Mouse (Mus musculus) heart, embryonic 14.5 days (tissue): ENCODE data around the gene Clcnkb. TPM values are rescaled to one million over a fixed set of nuclear protein-coding genes. Genes with fewer than 3 reads are reported as not detected.
A peak's percentile ranks its signal among the peaks of the same experiment; 100 is the strongest.

Experiments
- ATAC-seq: fragments of 200-750 bp; cut with Nextera tagmentation; 2 replicates; pipeline ENCODE4 v1.8.0; 2017; ENCODE audit warnings: low read depth, moderate TSS enrichment; ENCODE audit not compliant: insufficient number of reproducible peaks, insufficient read depth, low FRiP score
- H3K27ac ChIP-seq, 2 experiments: fragments of 200-500 bp in 1 of 2; fragments of 300-500 bp in 1 of 2; sonication (generic) in 1 of 2; replicated peaks in 1 of 2; 2 replicates each; pipeline ENCODE4 v1.5.1; 2012 to 2014; ENCODE audit warnings: low read depth in 2 of 2, low read length in 2 of 2, control low read depth in 1 of 2, mild to moderate bottlenecking in 1 of 2, mixed read lengths in 1 of 2; ENCODE audit not compliant: control insufficient read depth in 1 of 2, insufficient read depth in 1 of 2
- H3K27me3 ChIP-seq: fragments of 300-500 bp; sonication (generic); 2 replicates; pipeline ENCODE4 v1.6.1; 2014; ENCODE audit warnings: mild to moderate bottlenecking, low read length, control low read depth; ENCODE audit not compliant: control insufficient read depth, insufficient read depth
- H3K36me3 ChIP-seq: fragments of 300-500 bp; sonication (generic); 2 replicates; pipeline ENCODE4 v1.6.1; 2014; ENCODE audit warnings: mild to moderate bottlenecking, control low read depth, low read length, mixed read lengths; ENCODE audit not compliant: control insufficient read depth, insufficient read depth
- H3K4me1 ChIP-seq, 2 experiments: fragments of 200-500 bp in 1 of 2; fragments of 300-500 bp in 1 of 2; sonication (generic) in 1 of 2; 2 replicates each; pipeline ENCODE4 v1.6.1; 2012 to 2014; ENCODE audit warnings: low read length in 2 of 2, control low read depth in 1 of 2, mixed read lengths in 1 of 2; ENCODE audit not compliant: control insufficient read depth in 2 of 2, insufficient read depth in 2 of 2
- H3K4me2 ChIP-seq: fragments of 300-500 bp; sonication (generic); 2 replicates; pipeline ENCODE4 v1.6.1; 2014; ENCODE audit warnings: mild to moderate bottlenecking, low read length
- H3K4me3 ChIP-seq, 2 experiments: fragments of 200-500 bp in 1 of 2; fragments of 300-500 bp in 1 of 2; sonication (generic) in 1 of 2; 2 replicates each; pipeline ENCODE4 v1.5.1; 2012 to 2014; ENCODE audit warnings: low read length in 2 of 2, mild to moderate bottlenecking in 2 of 2, control low read depth in 1 of 2, low read depth in 1 of 2, moderate library complexity in 1 of 2; ENCODE audit not compliant: control insufficient read depth in 1 of 2, insufficient read depth in 1 of 2
- H3K9ac ChIP-seq: fragments of 300-500 bp; sonication (generic); 2 replicates; pipeline ENCODE4 v1.6.1; 2014; ENCODE audit warnings: mild to moderate bottlenecking, low read length
- H3K9me3 ChIP-seq: fragments of 300-500 bp; sonication (generic); 2 replicates; pipeline ENCODE4 v1.6.1; 2016; ENCODE audit warnings: low read length, control low read depth; ENCODE audit not compliant: control insufficient read depth
- WGBS: fragments of 180-500 bp; shearing (Covaris S2); extraction: QIAGEN DNeasy Blood & Tissue Kit; methylation state at CpG from one replicate; pipeline ENCODE4 v1.1.7; 2014; 5-methylcytosine and 5-hydroxymethylcytosine counted together
- polyA plus RNA-seq: library from polyadenylated mRNA; unstranded; fragments of >200 nt; fragmentation: Nextera tagmentation; extraction: Ambion mirVana; gene quantifications from 2 replicates; pipeline ENCODE4 v1.2.1, GENCODE M21; 2014

The Clcnkb gene
- polyA plus RNA-seq, 1 experiment from 2014 or later, result 1.1 TPM

DNA sequence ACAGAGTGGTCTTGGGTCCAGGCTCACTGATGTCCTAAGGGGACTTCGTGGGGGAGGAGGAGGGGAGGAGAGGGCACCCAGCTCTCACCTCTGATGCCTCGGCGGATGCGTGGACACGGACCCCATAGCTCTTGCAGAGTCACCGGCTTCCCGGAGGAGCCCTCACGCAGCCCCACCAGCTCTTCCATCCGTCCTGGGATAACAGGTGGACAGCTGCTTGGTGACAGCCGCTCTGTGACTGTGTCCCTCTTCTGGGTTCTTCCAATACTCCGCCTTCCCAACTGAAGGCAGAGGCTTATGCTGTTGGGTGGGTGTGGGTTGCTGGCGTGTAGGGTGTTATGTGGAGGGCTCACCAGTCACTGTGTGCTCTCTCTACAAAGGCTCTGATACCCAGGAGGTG is 18.0 kb downstream of the Clcnkb start:
- Histone ChIP-seq H3K36me3 (no peaks in the 10 kb centered on the region), H3K4me3 (no peak overlapping the region), H3K9ac (no peak overlapping the region; the same call in 1 of the 2 replicates), H3K4me2 (no peak overlapping the region), H3K27me3 (no peaks in the 10 kb centered on the region; the same call in 1 of the 2 replicates), H3K27ac (no peak overlapping the region), H3K4me1 (peaks cover 0 to 3% of the 10 kb centered on the region in 2 experiments; a peak in 1 of 4 replicates), H3K9me3 (no peaks in the 10 kb centered on the region)
- ATAC-seq, result no peak
- 66% methylated on average over 11 of the region's 12 CpGs for WGBS

- H3K9ac ChIP-seq, result no peak overlapping the region
These were observed 21.1 kb downstream of the Clcnkb start for GRCm38 (mm10) chr4:141394751-141395150.

GRCm38 (mm10) chr4:141391293-141391692 is 24.5 kb downstream of the Clcnkb start:
- Histone ChIP-seq H3K36me3 (no peaks in the 10 kb centered on the region), H3K9ac (no peak overlapping the region), H3K4me2 (no peak overlapping the region), H3K27ac (no peak overlapping the region), H3K4me3 (no peak overlapping the region), H3K27me3 (no peaks in the 10 kb centered on the region; the same call in 1 of the 2 replicates), H3K4me1 (peaks cover 0 to 3% of the 10 kb centered on the region in 2 experiments; a peak in 1 of 4 replicates), H3K9me3 (no peaks in the 10 kb centered on the region)
- no peak for ATAC-seq
- 75% methylated on average over 12 of the region's 12 CpGs for whole genome bisulfite sequencing

More at GRCm38 (mm10) chr4:141394751-141395150, 21.1 kb downstream of the Clcnkb start:
- Histone ChIP-seq H3K9me3 (no peaks in the 10 kb centered on the region), H3K27me3 (no peaks in the 10 kb centered on the region; the same call in 1 of the 2 replicates), H3K4me1 (peaks cover 0 to 3% of the 10 kb centered on the region in 2 experiments; a peak in 1 of 4 replicates), H3K4me3 (peak overlapping the region; percentile 6 to 9; a peak in 1 of 4 replicates), H3K36me3 (no peaks in the 10 kb centered on the region), H3K27ac (no peak overlapping the region), H3K4me2 (peak overlapping the region; percentile 49)
- no peak for ATAC-seq
- WGBS, result 12% methylated on average over 16 of the region's 16 CpGs

DNA sequence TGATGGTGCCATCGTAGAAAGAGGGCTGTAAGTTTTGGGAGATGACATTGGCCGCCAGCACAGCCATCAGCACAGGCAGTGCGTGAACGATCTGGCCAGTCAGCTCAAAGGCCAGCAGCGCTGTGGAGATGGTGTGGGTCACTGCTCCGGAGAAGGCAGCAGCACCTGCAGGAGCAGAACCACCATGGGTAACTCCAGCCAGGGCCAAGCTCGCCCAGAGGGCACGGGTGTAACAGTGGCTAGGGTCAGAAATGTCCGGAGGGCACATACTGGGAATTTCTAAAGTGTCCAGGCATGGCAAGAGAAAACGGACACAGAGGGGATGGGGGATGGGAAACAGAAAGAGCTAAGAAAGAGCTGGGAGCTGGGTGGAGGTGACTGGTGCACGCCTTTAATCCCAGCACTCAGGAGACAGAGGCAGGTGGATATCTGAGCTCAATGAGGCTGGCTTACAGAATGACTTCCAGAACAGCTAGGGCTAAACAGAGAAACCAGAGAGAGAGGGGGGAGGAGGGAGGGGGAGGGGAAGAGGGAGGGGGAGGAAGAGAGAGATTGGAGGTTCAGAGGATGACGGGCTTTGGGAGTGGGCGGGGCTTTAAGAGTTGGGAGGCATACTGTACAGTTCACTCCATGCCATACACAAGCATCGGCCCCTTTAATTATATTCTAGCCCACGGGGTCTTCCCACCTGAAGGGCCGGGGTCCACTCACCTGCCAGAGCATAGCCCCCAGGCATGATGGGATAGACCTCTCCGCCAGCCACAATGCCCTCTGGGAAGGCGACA is 26.3 kb downstream of the Clcnkb start:
- no peaks in the 10 kb centered on the region; a peak in 1 of 4 replicates for H3K4me1 ChIP-seq
- no peaks in the 10 kb centered on the region for H3K9me3 ChIP-seq
- peaks cover 3% of the 10 kb centered on the region for H3K27me3 ChIP-seq
- H3K9ac ChIP-seq, result no peak overlapping the region
- no peak overlapping the region for H3K4me2 ChIP-seq
- 62% methylated on average over 18 of the region's 18 CpGs for WGBS
- H3K27ac ChIP-seq, result no peak overlapping the region
- no peak overlapping the region for H3K4me3 ChIP-seq
- no peak for ATAC-seq
- no peaks in the 10 kb centered on the region for H3K36me3 ChIP-seq

- 68% methylated on average over 5 of the region's 5 CpGs for WGBS
- H3K9me3 ChIP-seq, result no peaks in the 10 kb centered on the region
- H3K4me2 ChIP-seq, result no peak overlapping the region
- no peak for ATAC-seq
- peaks cover 19% of the 10 kb centered on the region for H3K27me3 ChIP-seq
- H3K4me1 ChIP-seq, result peaks cover 2 to 5% of the 10 kb centered on the region in 2 experiments; a peak in 2 of 4 replicates
- H3K27ac ChIP-seq, result no peak overlapping the region
- no peak overlapping the region for H3K4me3 ChIP-seq
- no peaks in the 10 kb centered on the region for H3K36me3 ChIP-seq
- H3K9ac ChIP-seq, result no peak overlapping the region
These were observed 27.9 kb downstream of the Clcnkb start for GRCm38 (mm10) chr4:141387933-141388332.

DNA sequence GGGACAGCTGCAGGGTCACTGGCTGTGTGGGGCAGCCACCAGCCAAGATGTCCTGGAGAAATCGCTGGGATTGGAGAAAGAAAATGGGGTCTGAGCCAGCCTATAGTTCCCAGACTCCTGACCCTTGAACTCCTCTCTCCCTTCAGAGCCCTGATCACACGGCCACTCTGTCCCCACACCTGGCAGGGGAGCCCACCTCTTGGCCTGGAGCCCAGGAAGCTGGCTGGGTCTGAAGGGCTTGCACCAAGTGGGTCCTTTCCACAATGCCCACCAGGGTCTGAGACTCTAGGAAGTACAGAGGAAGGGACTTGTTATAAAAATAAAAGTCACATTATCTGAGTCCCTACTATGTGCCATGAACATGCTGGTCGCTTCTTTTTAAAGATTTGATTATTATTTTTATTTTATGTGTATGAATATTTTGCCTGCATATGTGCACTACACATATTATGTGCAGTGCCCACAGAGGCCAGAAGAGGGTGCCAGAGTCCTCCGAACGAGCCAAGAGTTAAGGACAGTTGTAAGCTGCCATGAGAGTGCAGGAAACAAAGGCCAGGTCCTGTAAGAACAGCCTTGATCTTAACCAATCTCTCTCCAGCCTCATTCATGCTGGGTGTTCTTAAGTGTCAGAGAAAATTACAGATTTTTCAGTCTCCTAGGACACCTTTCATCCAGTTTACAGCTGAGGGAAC is 28.6 kb downstream of the Clcnkb start:
- Histone ChIP-seq H3K36me3 (no peaks in the 10 kb centered on the region), H3K9ac (no peak overlapping the region), H3K4me1 (peaks cover 2 to 12% of the 10 kb centered on the region in 2 experiments; a peak in 3 of 4 replicates), H3K27ac (no peak overlapping the region), H3K9me3 (no peaks in the 10 kb centered on the region), H3K4me2 (no peak overlapping the region), H3K27me3 (peaks cover 25% of the 10 kb centered on the region), H3K4me3 (no peak overlapping the region)
- ATAC-seq, result no peak
- 13% methylated on average over 5 of the region's 5 CpGs for WGBS

- Histone ChIP-seq H3K4me2 (no peak overlapping the region), H3K36me3 (no peaks in the 10 kb centered on the region), H3K9me3 (no peaks in the 10 kb centered on the region), H3K27me3 (peaks cover 36% of the 10 kb centered on the region), H3K4me1 (peaks cover 2 to 14% of the 10 kb centered on the region in 2 experiments; a peak in 3 of 4 replicates), H3K4me3 (no peak overlapping the region), H3K9ac (no peak overlapping the region), H3K27ac (no peak overlapping the region)
- no peak for ATAC-seq
- WGBS, result 64% methylated on average over 7 of the region's 7 CpGs
These were observed 29.7 kb downstream of the Clcnkb start for GRCm38 (mm10) chr4:141386150-141386549.
